Mouse (Mus musculus) spleen, adult 2 months (tissue): Measurements from ENCODE around the gene Nnat.

Source experiments
- CTCF ChIP-seq: fragments of 200-500 bp; IDR thresholded peaks from 2 replicates; pipeline ENCODE4 v1.5.1; 2011; ENCODE audit warnings: mild to moderate bottlenecking, inconsistent platforms; ENCODE audit not compliant: insufficient read depth, insufficient read length, insufficient replicate concordance; ENCODE audit errors: extremely low read depth
- POLR2A ChIP-seq: fragments of 200-500 bp; IDR thresholded peaks from 2 replicates; pipeline ENCODE4 v1.6.1; 2011; ENCODE audit warnings: low read depth, low read length, inconsistent platforms

DNA sequence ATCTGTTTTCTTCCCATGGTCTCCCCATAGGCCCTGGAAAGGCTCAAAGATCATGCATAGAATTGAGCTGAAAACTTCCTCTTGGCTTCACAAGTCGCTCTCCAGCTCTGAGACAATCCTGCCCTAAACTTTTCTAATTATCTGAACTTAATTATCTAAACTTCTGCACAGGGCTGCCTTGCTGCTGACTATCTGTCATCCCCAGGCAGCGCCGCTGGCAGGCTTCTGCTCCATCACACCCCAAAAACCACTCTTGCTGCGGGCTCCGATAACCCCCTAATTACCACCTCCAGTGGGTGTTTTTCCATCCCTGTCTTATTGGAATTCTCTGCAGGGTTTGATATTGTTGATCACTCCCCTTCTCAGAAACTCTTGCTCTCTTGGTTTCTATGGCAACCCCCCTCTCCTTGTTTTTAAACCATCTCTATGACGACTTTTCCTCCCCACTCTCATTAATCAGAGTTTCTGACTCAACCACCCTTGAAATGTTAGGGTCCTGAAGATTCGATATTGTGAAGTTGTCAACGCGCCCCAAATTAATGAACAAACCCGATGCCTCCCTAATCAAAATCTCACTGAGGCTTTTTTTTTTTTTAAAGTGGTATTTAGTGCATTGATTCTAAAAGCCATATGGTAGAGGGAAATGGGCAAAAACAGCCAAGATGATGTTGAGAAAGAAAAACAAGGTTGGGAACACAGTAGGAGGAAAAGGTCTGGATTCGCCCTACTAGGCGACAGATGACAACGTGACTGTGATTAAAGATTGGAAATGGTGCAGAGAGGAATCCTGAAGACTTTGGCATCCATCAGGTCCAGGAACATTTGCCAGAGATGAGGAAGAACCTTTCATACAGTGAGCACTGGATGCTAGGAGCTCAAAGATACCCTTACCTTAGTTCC, 29.6 kb upstream of the Nnat start:
- TF ChIP-seq CTCF (no peak), POLR2A (no peak)
